Mouse (Mus musculus) midbrain, embryonic 16.5 days (tissue): ENCODE measurements around the gene Atp8a2. TPM values are rescaled to one million over a fixed set of nuclear protein-coding genes. Genes with fewer than 3 reads are reported as not detected.
A peak's percentile ranks its signal among the peaks of the same experiment; 100 is the strongest.

Experiments
- ATAC-seq: fragments of 200-750 bp; cut with Nextera tagmentation; 2 replicates; pipeline ENCODE4 v1.8.0; 2017; ENCODE audit warnings: moderate TSS enrichment
- H3K27ac ChIP-seq: fragments of 300-500 bp; sonication (generic); 2 replicates; pipeline ENCODE4 v1.5.1; 2014; ENCODE audit warnings: mild to moderate bottlenecking, low read length, mixed read lengths
- H3K27me3 ChIP-seq: fragments of 300-500 bp; sonication (generic); 2 replicates; pipeline ENCODE4 v1.6.1; 2014; ENCODE audit warnings: low read depth, low read length, mixed read lengths; ENCODE audit not compliant: control insufficient read depth, insufficient read depth
- H3K36me3 ChIP-seq: fragments of 300-500 bp; sonication (generic); 2 replicates; pipeline ENCODE4 v1.6.1; 2014; ENCODE audit warnings: mild to moderate bottlenecking, low read length, moderate library complexity, mixed read lengths; ENCODE audit not compliant: control insufficient read depth, insufficient read depth
- H3K4me1 ChIP-seq: fragments of 300-500 bp; sonication (generic); 2 replicates; pipeline ENCODE4 v1.6.1; 2014; ENCODE audit warnings: mild to moderate bottlenecking, low read length, mixed read lengths; ENCODE audit not compliant: control insufficient read depth, insufficient read depth
- H3K4me2 ChIP-seq: fragments of 300-500 bp; sonication (generic); 2 replicates; pipeline ENCODE4 v1.6.1; 2014; ENCODE audit warnings: mild to moderate bottlenecking, low read length, mixed read lengths
- H3K4me3 ChIP-seq: fragments of 300-500 bp; sonication (generic); 2 replicates; pipeline ENCODE4 v1.5.1; 2014; ENCODE audit warnings: low read depth, mild to moderate bottlenecking, low read length, moderate library complexity, mixed read lengths
- H3K9ac ChIP-seq: fragments of 300-500 bp; sonication (generic); 2 replicates; pipeline ENCODE4 v1.6.1; 2014; ENCODE audit warnings: low read depth, low read length, mixed read lengths
- H3K9me3 ChIP-seq: fragments of 300-500 bp; sonication (generic); replicated peaks from 2 replicates; pipeline ENCODE4 v1.6.1; 2014; ENCODE audit warnings: mild to moderate bottlenecking, low read length, mixed read lengths; ENCODE audit not compliant: control insufficient read depth, poor library complexity, severe bottlenecking
- WGBS: fragments of 180-500 bp; shearing (Covaris S2); extraction: QIAGEN DNeasy Blood & Tissue Kit; methylation state at CpG from one replicate; pipeline ENCODE4 v1.1.7; 2014; 5-methylcytosine and 5-hydroxymethylcytosine counted together
- polyA plus RNA-seq: library from polyadenylated mRNA; unstranded; fragments of >200 nt; fragmentation: Nextera tagmentation; extraction: Ambion mirVana; gene quantifications from 2 replicates; pipeline ENCODE4 v1.2.1, GENCODE M21; 2015

Atp8a2 gene
- polyA plus RNA-seq, 1 experiment from 2014 or later = 45.6 TPM

DNA sequence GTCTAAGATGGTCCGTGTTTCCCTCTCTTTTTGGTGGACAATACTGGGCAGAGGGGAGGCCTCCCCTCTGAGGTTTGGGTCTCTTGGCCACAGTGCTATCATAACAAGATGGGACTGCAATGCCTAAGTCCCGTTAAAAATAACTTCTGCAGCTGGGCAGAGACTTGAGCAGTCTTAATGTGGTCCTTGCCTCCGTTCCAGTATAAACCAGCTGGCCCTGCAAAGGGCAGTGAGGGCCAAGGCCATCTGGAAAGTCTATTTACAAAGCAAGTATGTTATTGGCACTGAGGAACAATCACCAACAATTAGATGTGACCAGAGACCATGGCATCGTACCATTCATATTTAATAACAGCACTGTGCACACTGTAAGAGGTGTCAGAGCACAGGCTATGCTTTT lies 521.6 kb downstream of the Atp8a2 start:
- no peak overlapping the region for H3K27ac ChIP-seq
- no peaks in the 10 kb centered on the region for H3K27me3 ChIP-seq
- no peak overlapping the region for H3K4me2 ChIP-seq
- H3K9ac ChIP-seq = no peak overlapping the region
- no peaks in the 10 kb centered on the region for H3K36me3 ChIP-seq
- 81% methylated on average over 4 of the region's 4 CpGs for WGBS
- H3K4me3 ChIP-seq = no peak overlapping the region
- no peaks in the 10 kb centered on the region for H3K9me3 ChIP-seq
- ATAC-seq = no peak
- no peaks in the 10 kb centered on the region for H3K4me1 ChIP-seq

GRCm38 (mm10) chr14:59674556-59674955 lies 522.4 kb downstream of the Atp8a2 start:
- H3K9me3 ChIP-seq = no peaks in the 10 kb centered on the region
- no peak overlapping the region for H3K4me2 ChIP-seq
- no peak for ATAC-seq
- no peak overlapping the region for H3K27ac ChIP-seq
- H3K4me1 ChIP-seq = no peaks in the 10 kb centered on the region
- no peaks in the 10 kb centered on the region for H3K36me3 ChIP-seq
- H3K9ac ChIP-seq = peak overlapping the region; percentile 33; the same call in 1 of the 2 replicates
- H3K27me3 ChIP-seq = no peaks in the 10 kb centered on the region
- 42% methylated on average over 8 of the region's 8 CpGs for WGBS
- H3K4me3 ChIP-seq = no peak overlapping the region

- Histone ChIP-seq H3K27me3 (no peaks in the 10 kb centered on the region), H3K4me1 (no peaks in the 10 kb centered on the region), H3K4me3 (no peak overlapping the region), H3K9ac (no peak overlapping the region), H3K4me2 (no peak overlapping the region), H3K27ac (no peak overlapping the region), H3K9me3 (no peaks in the 10 kb centered on the region), H3K36me3 (no peaks in the 10 kb centered on the region)
- no peak for ATAC-seq
- 82% methylated on average over 6 of the region's 6 CpGs for WGBS
Measured at GRCm38 (mm10) chr14:59672893-59673515, 524.0 kb downstream of the Atp8a2 start.

- ATAC-seq = no peak
- Histone ChIP-seq H3K4me3 (no peak overlapping the region), H3K9ac (no peak overlapping the region), H3K4me1 (no peaks in the 10 kb centered on the region), H3K27me3 (no peaks in the 10 kb centered on the region), H3K9me3 (no peaks in the 10 kb centered on the region), H3K4me2 (no peak overlapping the region), H3K36me3 (no peaks in the 10 kb centered on the region), H3K27ac (no peak overlapping the region)
- 94% methylated on average over 1 of the region's 1 CpGs for WGBS
Measured at GRCm38 (mm10) chr14:59657098-59657497, 539.9 kb downstream of the Atp8a2 start.

- Histone ChIP-seq H3K4me1 (no peaks in the 10 kb centered on the region), H3K27me3 (no peaks in the 10 kb centered on the region), H3K9me3 (no peaks in the 10 kb centered on the region), H3K9ac (no peak overlapping the region), H3K36me3 (no peaks in the 10 kb centered on the region), H3K4me2 (no peak overlapping the region), H3K4me3 (no peak overlapping the region), H3K27ac (no peak overlapping the region)
- no peak for ATAC-seq
- WGBS = 86% methylated on average over 6 of the region's 6 CpGs
Measured at GRCm38 (mm10) chr14:59656591-59656990, 540.4 kb downstream of the Atp8a2 start.

- Histone ChIP-seq H3K9me3 (no peaks in the 10 kb centered on the region), H3K4me3 (no peak overlapping the region), H3K36me3 (0 out of 2 replicates have a peak, but pooled peaks cover 3% of the 10 kb centered on the region), H3K4me2 (no peak overlapping the region), H3K9ac (no peak overlapping the region), H3K27me3 (no peaks in the 10 kb centered on the region), H3K27ac (no peak overlapping the region), H3K4me1 (no peaks in the 10 kb centered on the region)
- WGBS = 85% methylated on average over 6 of the region's 6 CpGs
- ATAC-seq = 0 out of 2 replicates have a peak, but pooled peaks have one; percentile 14
Measured at GRCm38 (mm10) chr14:59649337-59649736, 547.6 kb downstream of the Atp8a2 start.

- H3K36me3 ChIP-seq = 0 out of 2 replicates have a peak, but pooled peaks cover 3% of the 10 kb centered on the region
- H3K27ac ChIP-seq = no peak overlapping the region
- H3K9me3 ChIP-seq = no peaks in the 10 kb centered on the region
- ATAC-seq = no peak
- no peak overlapping the region for H3K4me2 ChIP-seq
- no peaks in the 10 kb centered on the region for H3K4me1 ChIP-seq
- H3K27me3 ChIP-seq = no peaks in the 10 kb centered on the region
- H3K4me3 ChIP-seq = no peak overlapping the region
- WGBS = 80% methylated on average over 10 of the region's 10 CpGs
- H3K9ac ChIP-seq = no peak overlapping the region
Measured at GRCm38 (mm10) chr14:59648611-59649010, 548.4 kb downstream of the Atp8a2 start.

DNA sequence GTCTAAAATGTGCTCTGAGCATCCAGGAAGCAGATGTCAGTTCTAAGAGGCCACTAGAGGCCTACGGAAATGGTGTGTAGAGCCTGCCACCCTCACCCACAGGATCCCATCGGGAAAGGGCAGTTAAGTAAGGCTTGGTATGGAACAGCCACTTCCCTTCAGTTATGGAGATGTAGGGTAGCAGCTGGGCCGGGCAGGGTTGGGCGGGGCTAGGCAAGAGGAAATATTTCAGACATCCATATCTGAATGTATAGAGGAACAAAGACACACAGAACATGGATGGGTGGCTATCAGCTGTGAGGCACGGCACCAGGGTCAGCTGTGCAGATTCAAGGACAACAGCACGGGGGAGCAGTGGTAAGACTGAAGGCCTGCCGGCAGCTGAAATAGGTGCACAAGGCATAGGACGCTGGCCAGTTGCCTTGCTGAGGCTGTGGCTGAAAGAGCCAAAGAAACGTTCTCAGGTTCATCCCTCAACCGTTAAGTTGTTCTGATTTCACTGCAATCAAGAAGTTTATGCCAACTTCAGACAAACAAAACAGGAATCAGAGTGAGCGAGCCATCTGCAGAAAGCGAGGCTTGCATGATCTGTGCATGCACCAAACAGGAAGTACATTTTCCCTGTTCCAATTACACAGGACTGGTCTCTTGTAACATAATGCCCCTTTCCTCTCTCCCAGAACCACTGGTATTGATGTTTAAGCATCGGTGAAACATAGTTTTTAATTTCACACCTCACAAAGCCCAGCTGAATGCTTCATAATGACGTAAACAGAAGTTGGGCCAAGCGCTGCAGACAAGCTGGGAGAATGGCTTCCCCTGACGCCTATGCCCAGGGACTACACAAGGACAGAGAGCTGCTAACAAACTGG lies 549.9 kb downstream of the Atp8a2 start:
- Histone ChIP-seq H3K4me3 (no peak overlapping the region), H3K36me3 (0 out of 2 replicates have a peak, but pooled peaks cover 3% of the 10 kb centered on the region), H3K27ac (no peak overlapping the region), H3K27me3 (no peaks in the 10 kb centered on the region), H3K9me3 (no peaks in the 10 kb centered on the region), H3K4me1 (no peaks in the 10 kb centered on the region), H3K9ac (no peak overlapping the region), H3K4me2 (no peak overlapping the region)
- WGBS = 77% methylated on average over 16 of the region's 16 CpGs
- no peak for ATAC-seq

- no peak overlapping the region for H3K4me2 ChIP-seq
- no peaks in the 10 kb centered on the region for H3K9me3 ChIP-seq
- ATAC-seq = no peak
- no peak overlapping the region for H3K4me3 ChIP-seq
- 78% methylated on average over 3 of the region's 3 CpGs for WGBS
- no peaks in the 10 kb centered on the region for H3K4me1 ChIP-seq
- no peaks in the 10 kb centered on the region for H3K27me3 ChIP-seq
- H3K27ac ChIP-seq = no peak overlapping the region
- H3K9ac ChIP-seq = no peak overlapping the region
- 0 out of 2 replicates have a peak, but pooled peaks cover 3% of the 10 kb centered on the region for H3K36me3 ChIP-seq
Measured at GRCm38 (mm10) chr14:59644896-59645295, 552.1 kb downstream of the Atp8a2 start.
